Mouse (Mus musculus) liver, embryonic 12.5 days (tissue): ENCODE results near the gene Slc4a3. TPM values are rescaled to one million over a fixed set of nuclear protein-coding genes. Genes with fewer than 3 reads are reported as not detected.

Experiments
- ATAC-seq: fragments of 200-750 bp; cut with Nextera tagmentation; 2 replicates; pipeline ENCODE4 v1.8.0; 2017; ENCODE audit warnings: moderate number of reproducible peaks, mild to moderate bottlenecking, moderate library complexity
- H3K27ac ChIP-seq: fragments of 300-500 bp; sonication (generic); 2 replicates; pipeline ENCODE4 v1.5.1; 2016; ENCODE audit warnings: mild to moderate bottlenecking
- H3K27me3 ChIP-seq: fragments of 300-500 bp; sonication (generic); replicated peaks from 2 replicates; pipeline ENCODE4 v1.6.1; 2016; ENCODE audit warnings: mild to moderate bottlenecking, moderate library complexity
- H3K36me3 ChIP-seq: fragments of 300-500 bp; sonication (generic); 2 replicates; pipeline ENCODE4 v1.6.1; 2016; ENCODE audit warnings: mild to moderate bottlenecking, moderate library complexity
- H3K4me1 ChIP-seq: fragments of 300-500 bp; sonication (generic); 2 replicates; pipeline ENCODE4 v1.6.1; 2016
- H3K4me2 ChIP-seq: fragments of 300-500 bp; sonication (generic); 2 replicates; pipeline ENCODE4 v1.6.1; 2016; ENCODE audit warnings: mild to moderate bottlenecking, moderate library complexity
- H3K4me3 ChIP-seq: fragments of 300-500 bp; sonication (generic); 2 replicates; pipeline ENCODE4 v1.5.1; 2016; ENCODE audit warnings: mild to moderate bottlenecking, moderate library complexity
- H3K9ac ChIP-seq: fragments of 300-500 bp; sonication (generic); 2 replicates; pipeline ENCODE4 v1.6.1; 2016; ENCODE audit warnings: mild to moderate bottlenecking, moderate library complexity
- H3K9me3 ChIP-seq: fragments of 300-500 bp; sonication (generic); replicated peaks from 2 replicates; pipeline ENCODE4 v1.6.1; 2016; ENCODE audit warnings: mild to moderate bottlenecking, moderate library complexity
- WGBS: fragments of 180-500 bp; shearing (Covaris S2); methylation state at CpG from one replicate; pipeline ENCODE4 v1.1.7; 2016; ENCODE audit not compliant: insufficient replicate concordance; 5-methylcytosine and 5-hydroxymethylcytosine counted together
- polyA plus RNA-seq: library from polyadenylated mRNA; unstranded; fragments of >200 nt; fragmentation: Nextera tagmentation; extraction: Ambion mirVana; gene quantifications from 2 replicates; pipeline ENCODE4 v1.2.1, GENCODE M21; 2016

The Slc4a3 gene
- polyA plus RNA-seq, 1 experiment from 2014 or later = 2.4 TPM

DNA sequence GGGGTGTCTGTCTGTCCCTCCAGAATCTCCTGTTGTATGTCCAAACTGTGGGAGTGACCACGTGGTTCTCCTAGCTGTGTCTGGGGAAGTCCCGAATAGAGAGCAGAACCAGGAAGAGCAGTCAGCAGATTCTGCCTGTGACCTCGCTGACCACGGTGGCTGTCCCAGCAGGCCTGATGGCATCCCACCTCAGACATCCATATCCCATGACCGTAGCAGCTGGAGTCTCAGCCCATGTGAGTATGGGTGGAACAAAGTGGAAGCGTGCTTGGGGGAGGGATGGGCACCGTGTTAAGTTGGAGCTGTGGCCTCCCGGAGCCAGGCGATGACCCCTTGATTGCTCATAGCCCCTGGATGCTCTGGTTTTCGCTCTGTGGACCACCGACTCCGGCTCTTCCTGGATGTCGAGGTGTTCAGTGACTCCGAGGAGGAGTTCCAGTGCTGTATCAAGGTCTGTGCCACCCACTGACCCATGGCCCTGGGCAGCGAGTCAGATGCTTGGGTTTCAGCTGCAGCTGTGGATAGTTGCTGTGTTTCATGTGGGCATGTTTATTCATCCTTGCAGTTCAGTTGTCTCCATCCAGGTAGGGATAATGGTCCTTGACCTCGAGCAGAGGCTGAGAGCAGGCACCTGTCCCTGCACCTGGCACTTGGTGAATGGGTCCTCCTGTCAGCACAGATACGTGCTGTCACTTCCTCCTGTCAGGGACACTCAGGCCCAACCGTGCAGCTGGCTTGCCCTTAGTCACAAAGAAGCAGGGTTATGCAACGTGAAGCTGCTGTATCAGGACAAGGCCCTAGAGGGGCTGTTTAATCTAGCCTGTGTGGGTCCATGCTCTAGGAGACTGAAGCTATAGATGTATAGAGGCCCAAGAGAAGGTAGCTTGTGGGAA is 13.5 kb upstream of the Slc4a3 start:
- ATAC-seq = no peak
- Histone ChIP-seq H3K27me3 (no peaks in the 10 kb centered on the region), H3K4me1 (no peaks in the 10 kb centered on the region), H3K4me2 (no peak overlapping the region), H3K36me3 (peaks cover 55% of the 10 kb centered on the region), H3K9me3 (no peaks in the 10 kb centered on the region), H3K27ac (no peak overlapping the region), H3K9ac (no peak overlapping the region), H3K4me3 (no peak overlapping the region)
- WGBS = 72% methylated on average over 19 of the region's 19 CpGs

GRCm38 (mm10) chr1:75533325-75534252 is 12.5 kb upstream of the Slc4a3 start:
- Histone ChIP-seq H3K36me3 (peaks cover 48% of the 10 kb centered on the region), H3K27me3 (no peaks in the 10 kb centered on the region), H3K9ac (no peak overlapping the region), H3K27ac (no peak overlapping the region), H3K4me2 (no peak overlapping the region), H3K4me1 (no peaks in the 10 kb centered on the region), H3K4me3 (no peak overlapping the region), H3K9me3 (no peaks in the 10 kb centered on the region)
- WGBS = 75% methylated on average over 19 of the region's 19 CpGs
- no peak for ATAC-seq

DNA sequence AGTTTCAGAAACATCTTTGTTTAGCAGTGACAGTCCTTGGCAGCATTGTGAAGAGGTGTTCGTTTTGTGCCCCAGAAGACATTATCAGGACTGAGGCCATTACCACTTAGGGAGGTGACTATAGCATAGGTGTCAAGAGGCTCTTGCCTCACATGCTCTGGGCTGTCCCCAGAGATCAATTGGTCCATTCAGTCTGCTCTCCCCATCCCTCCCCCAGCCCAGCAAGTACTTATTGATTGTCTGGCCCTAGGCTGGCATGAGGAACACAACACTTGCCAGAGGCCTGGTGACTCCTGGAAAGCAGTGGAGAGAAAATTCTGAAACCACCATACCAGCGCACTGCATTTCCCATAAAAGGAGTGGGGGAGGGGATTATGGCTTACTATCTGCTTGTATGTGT is 8.5 kb upstream of the Slc4a3 start:
- WGBS = 64% methylated on average over 2 of the region's 2 CpGs
- Histone ChIP-seq H3K36me3 (peaks cover 34% of the 10 kb centered on the region), H3K27me3 (no peaks in the 10 kb centered on the region), H3K9me3 (no peaks in the 10 kb centered on the region), H3K27ac (no peak overlapping the region), H3K4me3 (no peak overlapping the region), H3K4me1 (no peaks in the 10 kb centered on the region), H3K9ac (no peak overlapping the region), H3K4me2 (no peak overlapping the region)
- ATAC-seq = no peak

- no peaks in the 10 kb centered on the region for H3K9me3 ChIP-seq
- peaks cover 26% of the 10 kb centered on the region for H3K36me3 ChIP-seq
- no peak overlapping the region for H3K9ac ChIP-seq
- WGBS = 63% methylated on average over 9 of the region's 9 CpGs
- no peak overlapping the region for H3K27ac ChIP-seq
- H3K27me3 ChIP-seq = no peaks in the 10 kb centered on the region
- H3K4me1 ChIP-seq = no peaks in the 10 kb centered on the region
- H3K4me2 ChIP-seq = no peak overlapping the region
- ATAC-seq = no peak
- H3K4me3 ChIP-seq = no peak overlapping the region
These were observed 7.4 kb upstream of the Slc4a3 start for GRCm38 (mm10) chr1:75538597-75539190.

GRCm38 (mm10) chr1:75541496-75541895 is 4.6 kb upstream of the Slc4a3 start:
- Histone ChIP-seq H3K9me3 (no peaks in the 10 kb centered on the region), H3K27ac (no peak overlapping the region), H3K36me3 (peaks cover 2% of the 10 kb centered on the region; the same call in 1 of the 2 replicates), H3K4me1 (0 out of 2 replicates have a peak, but pooled peaks cover under 1% of the 10 kb centered on the region), H3K9ac (no peak overlapping the region), H3K4me2 (no peak overlapping the region), H3K4me3 (no peak overlapping the region), H3K27me3 (peaks cover 24% of the 10 kb centered on the region)
- WGBS = 71% methylated on average over 7 of the region's 7 CpGs
- no peak for ATAC-seq

DNA sequence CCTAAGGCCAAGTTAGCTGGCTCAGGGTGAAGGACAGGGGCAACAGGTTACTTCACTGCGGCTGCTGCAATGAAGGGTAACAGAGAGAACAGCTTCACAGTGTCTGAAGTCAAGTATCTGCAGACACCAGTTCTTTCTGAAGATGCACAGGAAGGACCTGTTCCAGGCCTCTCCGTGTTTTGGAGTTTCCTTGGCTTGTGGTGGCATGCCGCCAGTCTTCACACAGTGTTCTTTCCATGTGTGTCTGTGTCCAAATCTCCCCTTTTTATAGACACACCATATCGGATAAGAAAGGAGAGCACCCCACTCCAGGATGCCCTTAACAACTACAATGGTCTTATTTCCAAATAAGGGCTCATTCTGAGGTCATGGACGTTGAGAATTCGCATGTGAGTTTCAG is 1.7 kb upstream of the Slc4a3 start:
- Histone ChIP-seq H3K4me2 (no peak overlapping the region), H3K27me3 (peaks cover 50% of the 10 kb centered on the region), H3K9me3 (no peaks in the 10 kb centered on the region), H3K36me3 (no peaks in the 10 kb centered on the region), H3K27ac (no peak overlapping the region), H3K9ac (no peak overlapping the region), H3K4me3 (no peak overlapping the region), H3K4me1 (peaks cover 4% of the 10 kb centered on the region; the same call in 1 of the 2 replicates)
- ATAC-seq = no peak
- 61% methylated on average over 6 of the region's 6 CpGs for WGBS

DNA sequence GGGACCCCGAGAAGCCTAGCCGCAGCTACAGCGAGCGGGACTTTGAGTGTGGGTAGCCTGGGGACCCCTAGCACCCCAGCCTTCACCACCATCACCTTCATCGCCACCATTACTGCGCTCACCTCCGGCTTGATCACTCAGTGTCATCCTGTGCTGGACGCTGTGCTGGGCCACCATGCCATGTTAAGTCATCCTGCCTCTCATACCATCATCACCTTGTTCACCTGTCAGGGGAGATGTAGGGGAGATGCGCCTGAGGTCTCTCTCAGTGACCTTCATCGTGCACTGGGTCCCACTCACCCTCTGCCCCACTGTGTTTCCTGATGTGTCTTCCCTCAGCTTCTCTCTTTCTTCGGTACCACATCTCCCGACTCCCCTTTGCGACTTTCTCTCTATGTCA is 1.3 kb downstream of the Slc4a3 start:
- Histone ChIP-seq H3K27ac (no peak overlapping the region), H3K27me3 (peaks cover 64% of the 10 kb centered on the region), H3K9ac (no peak overlapping the region), H3K36me3 (no peaks in the 10 kb centered on the region; the same call in 1 of the 2 replicates), H3K4me3 (no peak overlapping the region), H3K9me3 (no peaks in the 10 kb centered on the region), H3K4me1 (peaks cover 4% of the 10 kb centered on the region; the same call in 1 of the 2 replicates), H3K4me2 (no peak overlapping the region)
- WGBS = 81% methylated on average over 13 of the region's 13 CpGs
- no peak for ATAC-seq

DNA sequence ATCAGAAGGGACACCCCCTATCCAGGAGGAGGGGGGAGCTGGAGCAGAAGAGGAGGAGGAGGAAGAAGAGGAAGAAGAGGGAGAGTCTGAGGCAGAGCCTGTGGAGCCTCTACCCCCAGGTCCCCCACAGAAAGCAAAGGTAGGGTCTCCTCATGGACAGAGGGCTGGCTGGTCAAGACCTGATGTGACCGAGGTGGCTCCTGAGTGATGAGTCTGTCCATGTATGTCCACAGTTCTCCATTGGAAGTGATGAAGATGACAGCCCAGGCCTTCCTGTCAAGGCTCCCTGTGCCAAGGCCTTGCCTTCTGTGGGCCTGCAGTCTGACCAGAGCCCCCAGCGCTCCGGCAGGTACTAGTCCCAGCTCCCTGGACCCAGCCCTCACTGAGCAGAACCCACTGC is 2.0 kb downstream of the Slc4a3 start:
- no peak overlapping the region for H3K27ac ChIP-seq
- H3K36me3 ChIP-seq = no peaks in the 10 kb centered on the region; the same call in 1 of the 2 replicates
- no peak for ATAC-seq
- no peak overlapping the region for H3K9ac ChIP-seq
- no peaks in the 10 kb centered on the region for H3K9me3 ChIP-seq
- 77% methylated on average over 3 of the region's 3 CpGs for WGBS
- peaks cover 4% of the 10 kb centered on the region; the same call in 1 of the 2 replicates for H3K4me1 ChIP-seq
- no peak overlapping the region for H3K4me2 ChIP-seq
- peaks cover 64% of the 10 kb centered on the region for H3K27me3 ChIP-seq
- H3K4me3 ChIP-seq = no peak overlapping the region

DNA sequence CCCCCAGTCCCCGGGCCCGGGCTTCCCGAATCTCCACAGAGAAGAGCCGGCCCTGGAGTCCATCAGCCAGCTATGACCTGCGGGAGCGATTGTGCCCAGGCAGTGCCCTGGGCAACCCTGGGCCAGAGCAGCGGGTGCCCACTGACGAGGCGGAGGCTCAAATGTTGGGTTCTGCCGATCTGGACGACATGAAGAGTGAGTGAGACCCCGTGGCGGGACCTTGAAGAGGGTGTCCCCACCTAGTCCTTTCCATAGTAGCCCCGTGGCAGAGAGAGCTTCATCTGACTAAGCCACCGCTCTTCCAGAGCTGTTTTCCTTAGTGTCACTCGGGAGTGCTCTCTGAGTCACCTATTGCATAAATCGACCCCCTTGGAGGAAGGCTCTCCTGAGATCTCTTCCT is 2.8 kb downstream of the Slc4a3 start:
- Histone ChIP-seq H3K36me3 (no peaks in the 10 kb centered on the region; the same call in 1 of the 2 replicates), H3K4me3 (no peak overlapping the region), H3K4me1 (peaks cover 4% of the 10 kb centered on the region; the same call in 1 of the 2 replicates), H3K9me3 (no peaks in the 10 kb centered on the region), H3K9ac (no peak overlapping the region), H3K27me3 (peaks cover 64% of the 10 kb centered on the region), H3K27ac (no peak overlapping the region), H3K4me2 (no peak overlapping the region)
- no peak for ATAC-seq
- WGBS = 71% methylated on average over 17 of the region's 17 CpGs

DNA sequence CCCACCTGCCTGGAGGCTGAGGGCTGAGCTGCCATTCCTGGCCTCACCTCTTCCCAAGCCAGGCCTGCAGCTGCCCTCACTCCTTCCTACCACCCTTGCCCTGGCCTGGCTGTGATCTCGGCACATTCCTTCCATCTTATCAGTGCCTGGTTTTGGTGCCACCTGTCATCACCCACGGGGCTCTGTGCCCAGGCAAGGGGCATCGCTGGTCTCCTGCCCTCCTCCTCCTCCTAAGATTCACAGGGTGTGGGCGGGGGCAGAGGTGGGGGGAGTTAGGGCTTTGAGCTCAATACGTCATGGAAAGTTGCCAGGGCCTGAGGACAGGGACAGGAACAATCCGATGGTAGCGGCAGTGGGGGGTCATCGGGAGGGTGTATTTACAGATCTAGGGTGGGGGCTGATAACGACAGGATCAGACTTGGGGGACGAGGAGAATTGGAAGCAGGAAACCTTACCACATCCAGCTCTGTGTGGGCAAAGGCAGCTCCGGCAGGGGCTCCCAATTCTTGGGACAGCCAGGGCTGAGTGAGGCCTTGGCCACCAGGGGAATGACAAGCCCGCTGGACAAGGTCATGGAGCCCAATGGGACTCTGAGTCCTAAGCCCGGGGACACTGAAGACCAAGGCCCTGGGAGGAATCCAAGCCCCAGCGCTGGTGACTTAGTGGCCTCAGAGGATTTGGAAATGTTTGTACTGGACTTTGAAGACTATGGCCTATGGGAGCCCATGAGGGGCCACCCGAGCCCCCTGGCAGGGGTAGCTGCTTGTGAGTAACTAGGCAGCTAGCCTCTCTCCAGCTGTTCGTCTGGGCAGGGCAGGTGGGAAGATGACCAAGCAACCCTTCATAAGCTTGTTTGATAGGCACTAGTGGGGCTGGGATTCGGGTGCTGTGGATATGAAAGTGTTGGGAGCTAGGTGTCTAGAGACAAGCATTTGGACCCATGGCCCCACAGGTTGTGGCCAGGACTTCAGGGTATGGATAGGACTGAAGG is 3.5 kb downstream of the Slc4a3 start:
- peaks cover 4% of the 10 kb centered on the region; the same call in 1 of the 2 replicates for H3K4me1 ChIP-seq
- 63% methylated on average over 17 of the region's 17 CpGs for WGBS
- H3K9me3 ChIP-seq = no peaks in the 10 kb centered on the region
- H3K27me3 ChIP-seq = peaks cover 60% of the 10 kb centered on the region
- H3K27ac ChIP-seq = no peak overlapping the region
- no peak overlapping the region for H3K9ac ChIP-seq
- no peak overlapping the region for H3K4me3 ChIP-seq
- H3K36me3 ChIP-seq = no peaks in the 10 kb centered on the region; the same call in 1 of the 2 replicates
- no peak for ATAC-seq
- no peak overlapping the region for H3K4me2 ChIP-seq

DNA sequence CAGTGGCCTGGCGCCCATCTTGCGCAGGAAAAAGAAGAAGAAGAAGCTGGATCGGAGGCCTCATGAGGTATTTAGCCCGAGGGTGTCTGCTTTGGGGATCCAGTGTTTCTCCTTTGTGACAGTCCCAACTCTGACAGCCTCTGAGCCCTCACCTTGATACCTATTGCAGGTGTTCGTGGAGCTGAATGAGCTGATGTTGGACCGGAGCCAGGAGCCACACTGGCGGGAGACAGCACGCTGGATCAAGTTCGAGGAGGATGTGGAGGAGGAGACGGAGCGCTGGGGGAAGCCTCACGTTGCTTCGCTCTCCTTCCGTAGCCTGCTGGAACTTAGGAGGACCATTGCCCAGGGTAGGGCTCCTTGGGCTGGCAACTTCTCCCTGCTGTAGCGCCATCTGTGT is 4.5 kb downstream of the Slc4a3 start:
- no peaks in the 10 kb centered on the region; the same call in 1 of the 2 replicates for H3K36me3 ChIP-seq

More for the DNA sequence above, 4.5 kb downstream of the Slc4a3 start:
- Histone ChIP-seq H3K4me2 (no peak overlapping the region), H3K9ac (no peak overlapping the region), H3K27me3 (peaks cover 50% of the 10 kb centered on the region), H3K4me3 (no peak overlapping the region), H3K4me1 (peaks cover 4% of the 10 kb centered on the region; the same call in 1 of the 2 replicates), H3K9me3 (no peaks in the 10 kb centered on the region), H3K27ac (no peak overlapping the region)
- WGBS = 73% methylated on average over 15 of the region's 15 CpGs
- ATAC-seq = no peak
